Mouse (Mus musculus) forebrain, embryonic 16.5 days (tissue): ENCODE data around the gene Fbxw4. TPM values are rescaled to one million over a fixed set of nuclear protein-coding genes. Genes with fewer than 3 reads are reported as not detected.

ENCODE experiments used
- ATAC-seq: fragments of 200-750 bp; cut with Nextera tagmentation; 2 replicates; pipeline ENCODE4 v1.8.0; 2017; ENCODE audit warnings: mild to moderate bottlenecking, moderate library complexity
- H3K27ac ChIP-seq: fragments of 300-500 bp; sonication (generic); 2 replicates; pipeline ENCODE4 v1.5.1; 2014; ENCODE audit warnings: low read length, control low read depth
- H3K27me3 ChIP-seq: fragments of 300-500 bp; sonication (generic); replicated peaks from 2 replicates; pipeline ENCODE4 v1.6.1; 2014; ENCODE audit warnings: low read length; ENCODE audit not compliant: control insufficient read depth, insufficient read depth
- H3K36me3 ChIP-seq: fragments of 300-500 bp; sonication (generic); 2 replicates; pipeline ENCODE4 v1.6.1; 2014; ENCODE audit not compliant: control insufficient read depth, insufficient read depth
- H3K4me1 ChIP-seq: fragments of 300-500 bp; sonication (generic); replicated peaks from 2 replicates; pipeline ENCODE4 v1.6.1; 2014; ENCODE audit warnings: low read length; ENCODE audit not compliant: control insufficient read depth, insufficient read depth
- H3K4me2 ChIP-seq: fragments of 300-500 bp; sonication (generic); 2 replicates; pipeline ENCODE4 v1.6.1; 2014; ENCODE audit warnings: mild to moderate bottlenecking, low read length, control low read depth
- H3K4me3 ChIP-seq: fragments of 300-500 bp; sonication (generic); replicated peaks from 2 replicates; pipeline ENCODE4 v1.5.1; 2014; ENCODE audit warnings: mild to moderate bottlenecking, low read length, control low read depth
- H3K9ac ChIP-seq: fragments of 300-500 bp; sonication (generic); replicated peaks from 2 replicates; pipeline ENCODE4 v1.6.1; 2014; ENCODE audit warnings: low read depth, low read length, control low read depth
- H3K9me3 ChIP-seq: fragments of 300-500 bp; sonication (generic); 2 replicates; pipeline ENCODE4 v1.6.1; 2016; ENCODE audit warnings: low read length; ENCODE audit not compliant: control insufficient read depth
- WGBS: fragments of 180-500 bp; shearing (Covaris S2); extraction: QIAGEN DNeasy Blood & Tissue Kit; methylation state at CpG from one replicate; pipeline ENCODE4 v1.1.7; 2014; 5-methylcytosine and 5-hydroxymethylcytosine counted together
- polyA plus RNA-seq: library from polyadenylated mRNA; unstranded; fragments of >200 nt; fragmentation: Nextera tagmentation; extraction: Ambion mirVana; gene quantifications from 2 replicates; pipeline ENCODE4 v1.2.1, GENCODE M21; 2015

Fbxw4 gene
- 3.2 and 5.7 TPM in 2 replicates for polyA plus RNA-seq

DNA sequence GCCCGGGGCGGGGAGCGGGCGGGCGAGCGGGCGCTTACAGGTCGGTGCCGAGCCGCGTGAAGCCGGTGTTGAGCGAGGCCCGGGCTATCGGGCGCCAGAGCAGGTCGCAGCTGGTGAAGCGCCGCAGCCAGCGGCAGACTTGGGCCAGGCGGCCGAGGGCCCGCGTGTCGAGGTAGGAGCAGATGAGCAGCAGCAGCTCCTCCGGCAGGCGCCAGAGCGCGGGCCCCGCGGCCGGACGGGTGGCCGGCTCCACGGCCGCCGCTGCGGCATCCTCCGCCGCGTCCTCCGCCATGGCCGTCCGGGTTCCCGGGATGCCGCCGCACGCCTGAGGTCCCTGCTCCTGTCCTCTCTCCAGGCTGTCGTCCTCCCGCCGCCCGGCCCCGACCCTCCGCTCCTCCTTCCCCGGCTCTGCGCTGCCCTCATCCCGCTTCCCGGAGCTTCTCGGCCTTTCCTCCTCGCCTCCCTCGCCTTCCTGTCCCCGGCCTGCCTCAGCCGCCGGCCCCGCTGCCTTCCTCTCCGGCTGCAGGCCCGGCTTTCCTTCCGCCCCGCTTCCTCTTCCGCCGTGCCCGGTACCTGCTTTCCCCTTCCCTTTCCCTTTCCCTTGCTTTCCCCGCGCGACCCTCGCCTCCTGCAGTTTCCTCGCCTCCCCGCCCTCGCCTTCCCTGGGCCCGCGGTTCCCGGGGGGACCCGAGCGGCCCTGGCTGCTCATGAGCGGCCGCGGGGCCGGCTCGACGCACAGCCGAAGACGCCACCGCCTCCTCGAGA is at the start of gene Fbxw4:
Gene Fbxw4 (minus strand): TSS at position 575 of the 765 bp plus-strand sequence.
- Histone ChIP-seq H3K36me3 (no peaks in the 10 kb centered on the region), H3K4me3 (peak within 1 kb of the TSS; percentile 74), H3K9me3 (no peaks in the 10 kb centered on the region), H3K27me3 (no peaks in the 10 kb centered on the region), H3K9ac (peak within 1 kb of the TSS; percentile 89), H3K4me1 (peaks cover 21% of the 10 kb centered on the region), H3K27ac (peak within 1 kb of the TSS; percentile 92), H3K4me2 (peak within 1 kb of the TSS; percentile 66)
- under 1% methylated on average over 92 of the region's 94 CpGs for WGBS
- peak; percentile 86 for ATAC-seq

DNA sequence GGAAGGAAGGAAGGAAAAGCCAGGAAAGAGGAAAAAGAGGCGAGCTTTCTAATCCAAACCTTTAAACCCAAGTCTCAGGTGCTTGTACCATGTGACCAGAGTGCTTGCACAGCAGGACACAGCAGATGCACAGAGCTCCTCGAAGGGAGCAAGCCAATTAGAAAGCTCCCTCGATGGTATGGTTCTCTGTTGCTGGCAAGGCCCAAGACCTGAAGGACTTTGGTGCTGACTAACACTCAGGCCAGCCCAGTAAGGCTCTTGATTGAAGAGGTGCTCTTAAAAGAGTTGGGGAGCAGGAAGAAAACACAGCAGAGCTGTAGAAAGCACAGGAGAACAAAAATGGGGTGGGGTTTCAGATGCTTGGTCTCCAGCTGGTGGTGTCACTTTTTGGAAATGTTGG is 48.6 kb upstream of the Fbxw4 start:
- no peaks in the 10 kb centered on the region for H3K4me1 ChIP-seq
- H3K4me2 ChIP-seq: no peak overlapping the region
- no peak overlapping the region for H3K4me3 ChIP-seq
- H3K27me3 ChIP-seq: no peaks in the 10 kb centered on the region
- H3K27ac ChIP-seq: no peak overlapping the region
- H3K9ac ChIP-seq: no peak overlapping the region
- no peak for ATAC-seq
- WGBS: 64% methylated on average over 3 of the region's 3 CpGs
- H3K9me3 ChIP-seq: no peaks in the 10 kb centered on the region
- no peaks in the 10 kb centered on the region for H3K36me3 ChIP-seq

- no peaks in the 10 kb centered on the region for H3K9me3 ChIP-seq
- no peak overlapping the region for H3K4me2 ChIP-seq
- ATAC-seq: no peak
- no peak overlapping the region for H3K27ac ChIP-seq
- 56% methylated on average over 6 of the region's 6 CpGs for WGBS
- no peak overlapping the region for H3K4me3 ChIP-seq
- H3K4me1 ChIP-seq: no peaks in the 10 kb centered on the region
- H3K36me3 ChIP-seq: no peaks in the 10 kb centered on the region
- H3K27me3 ChIP-seq: 0 out of 2 replicates have a peak, but pooled peaks cover 5% of the 10 kb centered on the region
- no peak overlapping the region for H3K9ac ChIP-seq
Observed at GRCm38 (mm10) chr19:45696281-45696600, 36.1 kb upstream of the Fbxw4 start.

DNA sequence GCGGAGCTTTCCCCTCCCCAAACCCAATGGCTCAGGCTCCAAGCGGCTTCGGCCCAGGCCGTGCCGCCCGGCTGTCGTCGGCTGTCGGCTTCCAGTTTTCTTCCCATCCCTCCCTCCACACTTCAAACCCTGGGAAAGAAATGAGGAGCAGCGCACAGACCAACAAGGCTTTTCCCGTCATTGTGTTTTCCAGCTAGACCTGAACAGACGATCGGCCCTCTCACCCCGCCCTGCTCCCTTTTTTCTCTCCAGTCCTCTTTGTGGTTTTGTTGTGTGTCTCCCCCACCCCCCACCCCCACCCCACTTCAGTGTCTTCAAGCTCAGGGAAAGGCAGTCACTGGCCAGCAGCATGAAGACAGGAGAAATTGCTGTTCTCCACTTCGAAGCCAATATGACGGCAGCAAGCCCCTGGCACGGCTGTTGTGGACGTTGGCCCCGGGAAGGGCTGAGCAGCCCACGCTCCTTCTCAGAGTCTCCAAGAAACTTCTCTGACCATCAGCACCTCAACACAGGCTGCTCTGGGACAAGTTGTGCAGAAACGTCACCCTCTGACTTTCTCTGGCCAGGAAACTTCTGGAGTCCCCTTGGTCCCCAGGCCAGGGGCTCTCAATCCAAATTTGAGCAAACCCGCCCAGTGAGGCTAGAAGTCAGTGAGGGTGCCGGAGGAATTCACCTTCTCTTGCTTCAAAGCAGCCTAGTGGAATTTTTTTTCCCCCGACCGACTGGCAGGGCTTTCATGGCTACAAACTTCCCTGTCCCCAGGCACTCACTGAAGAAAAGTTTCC is 35.6 kb upstream of the Fbxw4 start:
- no peak for ATAC-seq
- no peaks in the 10 kb centered on the region for H3K4me1 ChIP-seq
- no peak overlapping the region for H3K4me2 ChIP-seq
- WGBS: 29% methylated on average over 25 of the region's 25 CpGs
- H3K27me3 ChIP-seq: 0 out of 2 replicates have a peak, but pooled peaks cover 5% of the 10 kb centered on the region
- H3K9ac ChIP-seq: 0 out of 2 replicates have a peak overlapping the region, but pooled peaks have one; percentile 7
- no peaks in the 10 kb centered on the region for H3K9me3 ChIP-seq
- no peak overlapping the region for H3K4me3 ChIP-seq
- no peak overlapping the region for H3K27ac ChIP-seq
- no peaks in the 10 kb centered on the region for H3K36me3 ChIP-seq

DNA sequence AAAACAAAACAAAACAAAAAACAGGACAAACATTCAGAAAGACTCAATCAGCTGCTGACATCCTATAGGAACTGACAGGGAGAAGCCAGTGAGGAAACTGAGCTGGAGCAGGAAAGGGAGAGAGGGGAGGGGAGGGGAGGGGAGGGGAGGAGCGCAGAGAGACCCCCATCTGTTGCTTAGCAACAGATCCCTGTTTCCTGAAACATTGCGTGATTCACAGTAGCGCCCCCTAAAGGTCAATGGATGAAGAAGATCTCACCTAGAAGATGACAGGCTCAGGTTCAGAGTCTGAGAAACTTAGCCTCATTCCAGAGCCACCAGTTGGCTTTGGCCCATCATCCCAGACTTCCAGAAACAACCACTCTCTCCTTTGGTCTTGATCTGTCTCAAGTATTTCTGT is 33.9 kb upstream of the Fbxw4 start:
- no peak overlapping the region for H3K4me3 ChIP-seq
- H3K4me2 ChIP-seq: no peak overlapping the region
- no peak overlapping the region for H3K9ac ChIP-seq
- H3K27ac ChIP-seq: no peak overlapping the region
- WGBS: 28% methylated on average over 3 of the region's 3 CpGs
- H3K36me3 ChIP-seq: no peaks in the 10 kb centered on the region
- 0 out of 2 replicates have a peak, but pooled peaks cover 5% of the 10 kb centered on the region for H3K27me3 ChIP-seq
- no peaks in the 10 kb centered on the region for H3K4me1 ChIP-seq
- ATAC-seq: no peak
- H3K9me3 ChIP-seq: no peaks in the 10 kb centered on the region

DNA sequence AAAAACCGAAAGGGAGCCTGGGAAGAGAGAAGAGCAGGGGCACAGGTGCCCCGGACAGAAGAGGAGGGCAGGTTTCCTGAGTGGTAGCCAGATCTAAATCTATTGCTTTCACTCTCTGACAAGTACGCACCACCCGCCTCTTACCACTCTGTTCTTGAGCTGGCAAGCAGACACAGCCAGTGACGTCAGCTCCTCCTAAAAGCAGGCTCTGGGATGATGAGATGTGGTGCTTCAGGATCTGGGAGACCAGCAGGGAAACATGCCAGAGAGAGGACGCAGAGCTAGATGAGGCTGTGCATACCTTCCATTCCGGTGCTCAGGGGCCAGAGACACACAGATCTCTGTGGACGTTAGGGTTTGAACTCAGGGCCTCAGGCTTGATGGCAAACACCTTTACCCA is 32.1 kb upstream of the Fbxw4 start:
- 0 out of 2 replicates have a peak, but pooled peaks cover 5% of the 10 kb centered on the region for H3K27me3 ChIP-seq
- H3K4me2 ChIP-seq: no peak overlapping the region
- H3K36me3 ChIP-seq: no peaks in the 10 kb centered on the region
- ATAC-seq: no peak
- no peak overlapping the region for H3K4me3 ChIP-seq
- no peaks in the 10 kb centered on the region for H3K9me3 ChIP-seq
- H3K27ac ChIP-seq: no peak overlapping the region
- H3K9ac ChIP-seq: no peak overlapping the region
- 86% methylated on average over 8 of the region's 8 CpGs for whole genome bisulfite sequencing
- H3K4me1 ChIP-seq: no peaks in the 10 kb centered on the region

DNA sequence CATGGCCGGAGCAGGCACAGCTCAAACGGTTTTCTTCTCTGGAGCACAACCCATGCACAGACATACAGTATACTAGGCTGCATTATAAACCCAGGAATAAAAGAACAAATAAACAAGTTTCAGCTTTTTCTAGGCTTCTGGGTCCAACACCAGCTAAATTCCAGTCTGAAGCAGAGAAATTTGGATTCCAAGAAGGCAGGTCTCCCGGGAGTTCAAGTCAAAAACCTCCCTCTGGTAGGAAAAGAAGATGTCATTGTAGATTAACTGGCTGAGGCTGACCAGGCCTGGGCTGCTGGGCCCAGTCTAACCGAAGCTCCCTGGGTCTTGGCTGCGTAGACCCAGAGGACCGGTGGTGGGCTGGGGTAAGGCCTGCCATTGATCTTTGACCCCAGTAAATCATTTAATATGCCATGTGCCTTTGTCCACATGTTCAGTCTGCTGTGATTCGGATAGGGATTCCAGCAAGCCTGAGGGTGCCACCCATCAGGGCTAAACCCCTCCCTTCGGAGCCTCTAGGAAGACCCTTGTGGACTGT is 31.0 kb upstream of the Fbxw4 start:
- Histone ChIP-seq H3K4me2 (no peak overlapping the region), H3K9ac (no peak overlapping the region), H3K36me3 (no peaks in the 10 kb centered on the region), H3K9me3 (no peaks in the 10 kb centered on the region), H3K4me1 (no peaks in the 10 kb centered on the region), H3K27ac (no peak overlapping the region), H3K27me3 (0 out of 2 replicates have a peak, but pooled peaks cover 3% of the 10 kb centered on the region), H3K4me3 (no peak overlapping the region)
- ATAC-seq: no peak
- 84% methylated on average over 8 of the region's 8 CpGs for WGBS

DNA sequence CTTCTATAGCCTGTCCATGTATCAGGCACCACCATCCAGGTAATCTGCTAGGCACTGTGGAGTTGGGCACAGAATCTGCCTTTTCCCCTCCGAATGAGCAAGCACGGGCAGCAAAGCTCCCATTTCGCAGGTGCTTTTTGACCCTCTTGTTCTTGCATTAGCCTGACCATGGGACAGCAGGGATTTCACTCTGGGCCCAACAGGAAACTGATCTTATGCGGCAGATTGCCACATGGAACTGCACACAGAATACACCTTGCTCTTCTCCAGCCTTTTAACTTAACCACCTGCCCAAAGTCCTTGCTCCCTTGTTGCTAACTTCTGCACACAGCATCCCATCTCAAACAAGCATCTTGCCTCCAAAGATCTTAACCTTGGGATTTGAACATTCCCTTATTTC is 26.9 kb upstream of the Fbxw4 start:
- no peak overlapping the region for H3K27ac ChIP-seq
- 0 out of 2 replicates have a peak, but pooled peaks cover 3% of the 10 kb centered on the region for H3K27me3 ChIP-seq
- no peaks in the 10 kb centered on the region for H3K36me3 ChIP-seq
- H3K4me1 ChIP-seq: no peaks in the 10 kb centered on the region
- H3K9me3 ChIP-seq: no peaks in the 10 kb centered on the region
- ATAC-seq: no peak
- WGBS: 73% methylated on average over 4 of the region's 4 CpGs
- H3K4me3 ChIP-seq: no peak overlapping the region
- H3K9ac ChIP-seq: no peak overlapping the region
- no peak overlapping the region for H3K4me2 ChIP-seq

GRCm38 (mm10) chr19:45683676-45684075 is 23.6 kb upstream of the Fbxw4 start:
- Histone ChIP-seq H3K27ac (no peak overlapping the region), H3K9ac (no peak overlapping the region), H3K4me1 (no peaks in the 10 kb centered on the region), H3K9me3 (no peaks in the 10 kb centered on the region), H3K27me3 (0 out of 2 replicates have a peak, but pooled peaks cover 3% of the 10 kb centered on the region), H3K4me2 (no peak overlapping the region), H3K36me3 (no peaks in the 10 kb centered on the region), H3K4me3 (no peak overlapping the region)
- 81% methylated on average over 10 of the region's 10 CpGs for WGBS
- ATAC-seq: no peak
